Mouse (Mus musculus) midbrain, embryonic 12.5 days (tissue): Measurements from ENCODE around the gene Sh3bgrl. TPM values are rescaled to one million over a fixed set of nuclear protein-coding genes. Genes with fewer than 3 reads are reported as not detected.
"Not testable (repeated sequence)": the region's sequence is repeated elsewhere in the genome, so short reads cannot be mapped to it uniquely, and the experiment has no call there.

ENCODE experiments used
- ATAC-seq: fragments of 200-750 bp; cut with Nextera tagmentation; 2 replicates; pipeline ENCODE4 v1.8.0; 2017; ENCODE audit warnings: low read depth, moderate TSS enrichment, moderate library complexity; ENCODE audit not compliant: low FRiP score
- H3K27ac ChIP-seq: fragments of 300-500 bp; sonication (generic); replicated peaks from 2 replicates; pipeline ENCODE4 v1.5.1; 2016; ENCODE audit warnings: mild to moderate bottlenecking
- H3K27me3 ChIP-seq: fragments of 300-500 bp; sonication (generic); 2 replicates; pipeline ENCODE4 v1.6.1; 2016; ENCODE audit warnings: mild to moderate bottlenecking
- H3K36me3 ChIP-seq: fragments of 300-500 bp; sonication (generic); 2 replicates; pipeline ENCODE4 v1.6.1; 2016
- H3K4me1 ChIP-seq: fragments of 300-500 bp; sonication (generic); 2 replicates; pipeline ENCODE4 v1.6.1; 2016
- H3K4me2 ChIP-seq: fragments of 300-500 bp; sonication (generic); replicated peaks from 2 replicates; pipeline ENCODE4 v1.6.1; 2016; ENCODE audit warnings: mild to moderate bottlenecking, moderate library complexity
- H3K4me3 ChIP-seq: fragments of 300-500 bp; sonication (generic); 2 replicates; pipeline ENCODE4 v1.5.1; 2016; ENCODE audit warnings: mild to moderate bottlenecking
- H3K9ac ChIP-seq: fragments of 300-500 bp; sonication (generic); replicated peaks from 2 replicates; pipeline ENCODE4 v1.6.1; 2016; ENCODE audit warnings: mild to moderate bottlenecking, moderate library complexity
- H3K9me3 ChIP-seq: fragments of 300-500 bp; sonication (generic); 2 replicates; pipeline ENCODE4 v1.6.1; 2016; ENCODE audit warnings: mild to moderate bottlenecking
- WGBS: fragments of 180-500 bp; shearing (Covaris S2); methylation state at CpG from one replicate; pipeline ENCODE4 v1.1.7; 2016; 5-methylcytosine and 5-hydroxymethylcytosine counted together
- polyA plus RNA-seq: library from polyadenylated mRNA; unstranded; fragments of >200 nt; fragmentation: Nextera tagmentation; extraction: Ambion mirVana; gene quantifications from 2 replicates; pipeline ENCODE4 v1.2.1, GENCODE M21; 2016

The Sh3bgrl gene
- polyA plus RNA-seq, result 214 and 220 TPM in 2 replicates

- 17% methylated on average over 26 of the region's 26 CpGs for WGBS
- ATAC-seq, result peak; percentile 98
- no peaks in the 10 kb centered on the region; the same call in 1 of the 2 replicates for H3K9me3 ChIP-seq
Observed at GRCm38 (mm10) chrX:109095245-109096242, at the start of gene Sh3bgrl. Gene Sh3bgrl, plus strand, starts transcription at chrX:109095365.

GRCm38 (mm10) chrX:109047773-109048172, 47.4 kb upstream of the Sh3bgrl start:
- WGBS, result 69% methylated on average over 1 of the region's 1 CpGs
- Histone ChIP-seq H3K27me3 (no peaks in the 10 kb centered on the region), H3K36me3 (no peaks in the 10 kb centered on the region), H3K27ac (no peak overlapping the region), H3K4me2 (no peak overlapping the region), H3K9me3 (no peaks in the 10 kb centered on the region), H3K4me3 (no peak overlapping the region), H3K9ac (no peak overlapping the region), H3K4me1 (no peaks in the 10 kb centered on the region)
- no peak for ATAC-seq

More at GRCm38 (mm10) chrX:109095245-109096242, at the start of gene Sh3bgrl:
- Histone ChIP-seq H3K9ac (peak within 1 kb of the TSS; percentile 52), H3K27me3 (no peaks in the 10 kb centered on the region), H3K4me3 (peak within 1 kb of the TSS; percentile 51), H3K36me3 (no peaks in the 10 kb centered on the region), H3K27ac (peak within 1 kb of the TSS; percentile 86), H3K4me2 (peak within 1 kb of the TSS; percentile 50), H3K4me1 (no peaks in the 10 kb centered on the region)

- WGBS, result 82% methylated on average over 3 of the region's 3 CpGs
- Histone ChIP-seq H3K4me3 (no peak overlapping the region), H3K27me3 (no peaks in the 10 kb centered on the region), H3K4me1 (no peaks in the 10 kb centered on the region), H3K9ac (no peak overlapping the region), H3K9me3 (no peaks in the 10 kb centered on the region), H3K36me3 (no peaks in the 10 kb centered on the region), H3K27ac (no peak overlapping the region), H3K4me2 (no peak overlapping the region)
- ATAC-seq, result no peak
Observed at GRCm38 (mm10) chrX:109071719-109072118, 23.4 kb upstream of the Sh3bgrl start.

- 69% methylated on average over 1 of the region's 1 CpGs for WGBS
- no peaks in the 10 kb centered on the region for H3K4me1 ChIP-seq
Observed at GRCm38 (mm10) chrX:109075716-109076115, 19.4 kb upstream of the Sh3bgrl start.

GRCm38 (mm10) chrX:109076355-109076754, 18.8 kb upstream of the Sh3bgrl start:
- 10% methylated on average over 3 of the region's 3 CpGs for WGBS
- Histone ChIP-seq H3K27ac (no peak overlapping the region), H3K4me1 (no peaks in the 10 kb centered on the region), H3K9me3 (no peaks in the 10 kb centered on the region), H3K36me3 (no peaks in the 10 kb centered on the region), H3K9ac (no peak overlapping the region), H3K27me3 (no peaks in the 10 kb centered on the region), H3K4me3 (no peak overlapping the region), H3K4me2 (no peak overlapping the region)
- no peak for ATAC-seq

More at GRCm38 (mm10) chrX:109075716-109076115, 19.4 kb upstream of the Sh3bgrl start:
- no peaks in the 10 kb centered on the region for H3K36me3 ChIP-seq
- no peak overlapping the region for H3K4me3 ChIP-seq
- no peak overlapping the region for H3K9ac ChIP-seq
- no peak overlapping the region for H3K27ac ChIP-seq
- H3K4me2 ChIP-seq, result no peak overlapping the region
- H3K9me3 ChIP-seq, result no peaks in the 10 kb centered on the region
- ATAC-seq, result no peak
- no peaks in the 10 kb centered on the region for H3K27me3 ChIP-seq

- 93% methylated on average over 4 of the region's 4 CpGs for WGBS
- not testable (repeated sequence) for H3K4me1 ChIP-seq, H3K36me3 ChIP-seq, H3K27me3 ChIP-seq, H3K27ac ChIP-seq, ATAC-seq, H3K9ac ChIP-seq, H3K9me3 ChIP-seq, H3K4me3 ChIP-seq, H3K4me2 ChIP-seq
Observed at GRCm38 (mm10) chrX:109079354-109079753, 15.8 kb upstream of the Sh3bgrl start.

- no peaks in the 10 kb centered on the region for H3K9me3 ChIP-seq
- no peaks in the 10 kb centered on the region for H3K36me3 ChIP-seq
- no peak overlapping the region for H3K27ac ChIP-seq
- no peak overlapping the region for H3K9ac ChIP-seq
- no peak for ATAC-seq
- no peak overlapping the region for H3K4me3 ChIP-seq
- no peak overlapping the region for H3K4me2 ChIP-seq
- no peaks in the 10 kb centered on the region for H3K4me1 ChIP-seq
- H3K27me3 ChIP-seq, result no peaks in the 10 kb centered on the region
Observed at GRCm38 (mm10) chrX:109087073-109087472, 8.1 kb upstream of the Sh3bgrl start.

- H3K4me2 ChIP-seq, result peak overlapping the region; percentile 50
- peak overlapping the region; percentile 86 for H3K27ac ChIP-seq
- H3K36me3 ChIP-seq, result no peaks in the 10 kb centered on the region
- H3K9ac ChIP-seq, result no peak overlapping the region; the same call in 1 of the 2 replicates
- peak overlapping the region; percentile 51 for H3K4me3 ChIP-seq
- no peaks in the 10 kb centered on the region for H3K4me1 ChIP-seq
- no peaks in the 10 kb centered on the region; the same call in 1 of the 2 replicates for H3K9me3 ChIP-seq
- ATAC-seq, result peak; percentile 32
- no peaks in the 10 kb centered on the region for H3K27me3 ChIP-seq
- WGBS, result 17% methylated on average over 4 of the region's 4 CpGs
Observed at GRCm38 (mm10) chrX:109094800-109095199, 365 bp upstream of the Sh3bgrl start.

- Histone ChIP-seq H3K27ac (no peak overlapping the region), H3K4me3 (no peak overlapping the region), H3K9ac (no peak overlapping the region), H3K4me1 (no peaks in the 10 kb centered on the region), H3K27me3 (no peaks in the 10 kb centered on the region), H3K36me3 (no peaks in the 10 kb centered on the region), H3K9me3 (no peaks in the 10 kb centered on the region; the same call in 1 of the 2 replicates), H3K4me2 (no peak overlapping the region)
- ATAC-seq, result no peak
- WGBS, result 81% methylated on average over 1 of the region's 1 CpGs
Observed at GRCm38 (mm10) chrX:109098511-109098910, 3.3 kb downstream of the Sh3bgrl start.

GRCm38 (mm10) chrX:109100441-109100840, 5.3 kb downstream of the Sh3bgrl start:
- ATAC-seq, result no peak
- Histone ChIP-seq H3K36me3 (no peaks in the 10 kb centered on the region), H3K27ac (no peak overlapping the region), H3K9me3 (no peaks in the 10 kb centered on the region; the same call in 1 of the 2 replicates), H3K4me3 (no peak overlapping the region), H3K9ac (no peak overlapping the region), H3K27me3 (no peaks in the 10 kb centered on the region), H3K4me1 (no peaks in the 10 kb centered on the region), H3K4me2 (no peak overlapping the region)
- 77% methylated on average over 2 of the region's 2 CpGs for WGBS

- Histone ChIP-seq H3K27me3 (no peaks in the 10 kb centered on the region), H3K4me1 (0 out of 2 replicates have a peak, but pooled peaks cover 2% of the 10 kb centered on the region), H3K9ac (no peak overlapping the region), H3K36me3 (no peaks in the 10 kb centered on the region), H3K9me3 (no peaks in the 10 kb centered on the region), H3K27ac (no peak overlapping the region), H3K4me3 (no peak overlapping the region), H3K4me2 (no peak overlapping the region)
- WGBS, result 25% methylated on average over 1 of the region's 1 CpGs
- ATAC-seq, result no peak
Observed at GRCm38 (mm10) chrX:109108117-109108805, 13.1 kb downstream of the Sh3bgrl start.

- H3K9me3 ChIP-seq, result no peaks in the 10 kb centered on the region
- no peaks in the 10 kb centered on the region for H3K27me3 ChIP-seq
- no peak overlapping the region for H3K9ac ChIP-seq
- 0 out of 2 replicates have a peak, but pooled peaks cover 8% of the 10 kb centered on the region for H3K4me1 ChIP-seq
- ATAC-seq, result 0 out of 2 replicates have a peak, but pooled peaks have one; percentile 27
- no peak overlapping the region for H3K4me3 ChIP-seq
- 64% methylated on average over 1 of the region's 1 CpGs for WGBS
- no peaks in the 10 kb centered on the region for H3K36me3 ChIP-seq
- no peak overlapping the region; the same call in 1 of the 2 replicates for H3K27ac ChIP-seq
- H3K4me2 ChIP-seq, result no peak overlapping the region
Observed at GRCm38 (mm10) chrX:109112885-109113284, 17.7 kb downstream of the Sh3bgrl start.
